Mouse (Mus musculus) small intestine, adult 2 months (tissue): ENCODE data around the gene Mettl11b. TPM values are rescaled to one million over a fixed set of nuclear protein-coding genes. Genes with fewer than 3 reads are reported as not detected.

ENCODE experiments used
- H3K27ac ChIP-seq: fragments of 200-500 bp; 2 replicates; pipeline ENCODE4 v1.5.1; 2012; ENCODE audit warnings: low read depth, low read length, control low read depth, inconsistent platforms; ENCODE audit not compliant: insufficient read depth
- H3K27me3 ChIP-seq: fragments of 200-500 bp; 2 replicates; pipeline ENCODE4 v1.6.1; 2012; ENCODE audit warnings: mild to moderate bottlenecking, moderate library complexity, low read length, inconsistent platforms; ENCODE audit not compliant: control insufficient read depth, insufficient read depth
- H3K36me3 ChIP-seq: fragments of 200-500 bp; 2 replicates; pipeline ENCODE4 v1.6.1; 2012; ENCODE audit warnings: mild to moderate bottlenecking, low read length, control low read depth, inconsistent platforms; ENCODE audit not compliant: control insufficient read depth, insufficient read depth
- H3K4me1 ChIP-seq: fragments of 200-500 bp; 2 replicates; pipeline ENCODE4 v1.6.1; 2012; ENCODE audit warnings: low read length, inconsistent platforms, mixed read lengths; ENCODE audit not compliant: control insufficient read depth, insufficient read depth, insufficient read length
- H3K4me3 ChIP-seq: fragments of 200-500 bp; 2 replicates; pipeline ENCODE4 v1.5.1; 2012; ENCODE audit warnings: low read depth, mild to moderate bottlenecking, control low read depth, inconsistent platforms, low read length, moderate library complexity
- CTCF ChIP-seq: fragments of 200-500 bp; IDR thresholded peaks from 2 replicates; pipeline ENCODE4 v1.5.1; 2012; ENCODE audit warnings: low read depth, mild to moderate bottlenecking, control low read depth, inconsistent platforms, low read length, moderate library complexity, mixed read lengths; ENCODE audit not compliant: insufficient replicate concordance, insufficient read length; ENCODE audit errors: extremely low read depth
- POLR2A ChIP-seq: fragments of 200-500 bp; IDR thresholded peaks from 2 replicates; pipeline ENCODE4 v1.6.1; 2012; ENCODE audit warnings: low read depth, mild to moderate bottlenecking, control low read depth, inconsistent platforms, low read length, moderate library complexity
- WGBS: fragments of 180-500 bp; shearing (Covaris S2); methylation state at CpG from one replicate; pipeline ENCODE4 v1.1.7; 2018; 5-methylcytosine and 5-hydroxymethylcytosine counted together
- polyA plus RNA-seq: library from polyadenylated mRNA; depleted of rRNA; stranded (reverse); fragments of >200 nt; gene quantifications from 2 replicates; pipeline ENCODE4 v1.2.3, GENCODE M21; 2012

The Mettl11b gene
- polyA plus RNA-seq, 1 experiment = not detected

DNA sequence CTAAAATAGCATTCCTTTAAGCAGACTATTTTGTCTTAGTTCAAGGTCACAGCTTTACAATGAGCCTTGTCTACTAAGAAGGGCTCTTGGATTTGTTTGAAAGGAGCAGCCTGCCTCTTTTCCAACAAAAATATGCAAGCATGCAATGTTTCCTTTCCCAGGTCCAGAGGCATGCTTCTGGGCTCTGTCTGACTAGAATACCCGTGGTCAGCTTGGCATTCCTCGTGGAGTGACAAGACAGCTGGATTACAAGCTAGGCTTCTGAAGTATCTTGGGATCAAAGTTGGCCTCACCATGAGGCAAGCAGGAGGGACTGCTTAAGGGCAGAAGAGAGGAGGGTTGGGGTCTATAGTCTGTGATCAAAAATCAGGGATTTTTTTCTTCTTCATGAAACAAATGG, 16.4 kb downstream of the Mettl11b start:
- H3K36me3 ChIP-seq = no peaks in the 10 kb centered on the region
- no peak for TF ChIP-seq POLR2A
- TF ChIP-seq CTCF = no peak
- H3K27ac ChIP-seq = no peak overlapping the region
- no peaks in the 10 kb centered on the region for H3K4me1 ChIP-seq
- no peak overlapping the region for H3K4me3 ChIP-seq
- WGBS = 44% methylated on average over 2 of the region's 2 CpGs
- no peaks in the 10 kb centered on the region for H3K27me3 ChIP-seq

DNA sequence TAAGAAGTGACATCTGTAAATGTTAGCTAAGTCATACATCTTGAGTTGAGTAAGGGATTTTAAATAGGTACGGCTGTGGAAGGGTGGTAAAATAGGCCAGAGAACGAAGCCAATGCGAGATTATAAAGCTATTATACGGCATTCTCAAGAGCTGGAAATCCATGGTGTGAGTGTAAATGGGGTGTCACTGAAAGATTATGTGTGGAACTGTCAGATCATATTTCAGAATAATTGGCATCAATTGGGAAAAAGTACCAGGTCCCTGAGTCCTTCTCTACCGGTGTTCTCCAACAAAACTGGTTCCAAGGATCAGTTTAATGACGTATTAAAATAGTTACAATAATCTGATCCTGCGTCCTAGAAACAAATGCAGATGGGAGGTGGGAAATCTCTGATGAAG, 24.5 kb downstream of the Mettl11b start:
- no peak overlapping the region for H3K4me3 ChIP-seq
- no peaks in the 10 kb centered on the region for H3K36me3 ChIP-seq
- TF ChIP-seq CTCF (no peak), POLR2A (no peak)
- 86% methylated on average over 7 of the region's 7 CpGs for WGBS
- H3K27ac ChIP-seq = no peak overlapping the region
- H3K4me1 ChIP-seq = no peaks in the 10 kb centered on the region
- H3K27me3 ChIP-seq = no peaks in the 10 kb centered on the region

DNA sequence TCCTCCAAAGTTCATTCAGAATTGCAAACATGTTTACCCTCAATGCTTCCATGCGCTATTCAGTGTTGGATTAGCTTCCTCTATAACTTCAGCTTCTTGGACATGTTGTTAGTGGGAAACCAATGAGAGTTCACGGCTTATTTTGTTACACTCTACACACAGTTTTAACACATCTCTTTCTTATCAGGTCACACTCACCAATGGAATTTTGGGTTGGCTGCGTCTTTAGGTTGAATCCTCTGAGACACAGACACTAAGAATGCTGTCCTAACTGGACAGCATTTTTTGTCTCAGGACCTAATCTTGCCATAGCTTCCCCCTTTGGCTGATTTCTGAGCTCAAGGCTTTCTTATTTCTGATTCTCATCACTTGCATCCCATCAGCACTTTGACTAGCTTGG, 25.3 kb downstream of the Mettl11b start:
- Histone ChIP-seq H3K4me1 (no peaks in the 10 kb centered on the region), H3K36me3 (no peaks in the 10 kb centered on the region), H3K27me3 (no peaks in the 10 kb centered on the region), H3K4me3 (no peak overlapping the region), H3K27ac (no peak overlapping the region)
- WGBS = 88% methylated on average over 3 of the region's 3 CpGs
- TF ChIP-seq CTCF (no peak), POLR2A (no peak)

DNA sequence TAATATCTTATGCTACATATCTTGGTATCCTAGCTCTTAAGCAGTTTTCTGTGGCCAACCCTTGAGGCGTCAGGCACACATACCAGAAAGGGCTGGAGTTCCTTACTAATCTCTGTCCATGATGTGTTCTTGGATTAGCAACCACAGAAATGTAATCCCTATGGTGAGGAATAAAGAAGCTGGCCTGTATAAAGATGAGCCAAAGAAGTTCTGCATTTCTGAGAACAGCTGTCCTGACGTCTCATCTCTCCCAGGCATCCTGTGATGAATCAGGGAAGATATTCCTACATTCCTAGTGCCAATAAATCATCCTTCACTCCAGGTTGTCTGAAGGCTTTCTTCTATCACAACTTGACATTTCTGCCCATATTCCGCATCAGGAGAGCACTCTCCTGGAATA, 33.2 kb downstream of the Mettl11b start:
- no peaks in the 10 kb centered on the region for H3K4me1 ChIP-seq
- no peak overlapping the region for H3K27ac ChIP-seq
- no peaks in the 10 kb centered on the region for H3K36me3 ChIP-seq
- H3K27me3 ChIP-seq = no peaks in the 10 kb centered on the region
- 72% methylated on average over 3 of the region's 3 CpGs for WGBS
- no peak overlapping the region for H3K4me3 ChIP-seq
- TF ChIP-seq CTCF (no peak), POLR2A (no peak)

DNA sequence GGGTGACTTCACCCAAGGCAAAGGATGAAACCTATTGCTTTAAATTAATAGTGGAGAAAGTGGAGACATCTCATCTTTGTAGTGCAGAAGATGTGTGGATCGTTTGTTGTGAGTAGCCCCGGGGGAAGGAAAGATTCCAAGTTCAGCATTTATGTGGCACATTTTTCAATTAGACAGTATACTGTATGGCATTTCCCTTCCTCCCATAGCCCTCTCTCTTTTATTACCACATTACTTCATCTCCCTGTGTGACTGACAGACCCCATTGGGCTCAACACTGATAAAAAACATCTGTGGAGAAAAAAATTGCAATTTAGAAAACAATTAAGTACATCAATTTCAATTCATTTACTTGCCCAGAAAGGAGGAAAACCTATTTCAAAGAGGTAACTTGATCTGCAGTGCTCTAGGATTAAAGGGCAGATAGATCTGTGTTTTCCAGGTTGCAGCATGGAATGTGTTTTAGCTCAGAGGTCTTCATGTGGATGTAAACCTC, 42.0 kb downstream of the Mettl11b start:
- TF ChIP-seq POLR2A = no peak
- no peak for TF ChIP-seq CTCF
- H3K4me1 ChIP-seq = no peaks in the 10 kb centered on the region
- no peaks in the 10 kb centered on the region for H3K27me3 ChIP-seq
- no peak overlapping the region for H3K27ac ChIP-seq
- no peak overlapping the region for H3K4me3 ChIP-seq
- no peaks in the 10 kb centered on the region for H3K36me3 ChIP-seq
- 78% methylated on average over 2 of the region's 2 CpGs for WGBS

DNA sequence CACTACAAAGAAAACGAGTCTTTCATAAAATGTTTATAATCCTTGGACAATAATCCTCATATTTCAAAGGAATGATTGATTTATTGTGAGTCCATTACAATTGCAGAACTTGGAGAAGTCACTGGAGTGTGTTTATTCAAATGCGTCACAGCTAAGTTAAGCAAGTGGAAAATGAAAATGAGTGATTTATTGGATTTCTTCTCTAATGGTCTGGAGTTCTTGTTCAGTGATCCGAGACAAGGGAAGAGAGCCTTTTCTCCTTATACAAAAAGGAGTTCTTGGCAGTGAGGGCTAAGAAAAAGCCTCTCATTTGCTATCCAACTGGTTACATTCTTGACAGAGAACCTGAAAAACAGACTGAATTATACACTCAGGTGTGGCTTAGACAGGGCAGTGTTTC, 42.9 kb downstream of the Mettl11b start:
- TF ChIP-seq POLR2A = no peak
- TF ChIP-seq CTCF = no peak
- Histone ChIP-seq H3K4me3 (no peak overlapping the region), H3K27me3 (no peaks in the 10 kb centered on the region), H3K4me1 (no peaks in the 10 kb centered on the region), H3K36me3 (no peaks in the 10 kb centered on the region), H3K27ac (no peak overlapping the region)
- WGBS = 34% methylated on average over 3 of the region's 3 CpGs

DNA sequence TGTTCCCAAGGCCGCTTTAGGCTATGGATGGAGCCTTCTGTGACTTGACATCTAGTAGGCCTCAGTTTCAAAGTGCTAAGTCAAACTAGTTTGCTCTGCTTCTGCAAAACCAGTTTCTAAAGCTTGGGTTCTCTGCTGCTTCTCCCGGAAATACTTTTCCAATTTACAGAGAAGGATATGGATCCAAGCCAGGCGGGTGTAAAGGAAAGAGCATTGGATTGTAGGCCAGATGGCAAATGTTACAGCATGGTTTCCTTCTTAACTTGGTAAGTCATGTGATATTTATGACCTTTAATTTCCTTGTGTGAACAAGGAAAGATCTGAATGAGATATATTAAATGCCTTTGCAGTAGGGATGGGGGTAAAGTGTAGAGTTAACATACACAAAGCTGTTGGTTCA, 52.2 kb downstream of the Mettl11b start:
- no peaks in the 10 kb centered on the region for H3K27me3 ChIP-seq
- no peak overlapping the region for H3K4me3 ChIP-seq
- TF ChIP-seq POLR2A (no peak), CTCF (no peak)
- WGBS = 78% methylated on average over 3 of the region's 3 CpGs
- H3K27ac ChIP-seq = no peak overlapping the region
- H3K36me3 ChIP-seq = no peaks in the 10 kb centered on the region
- H3K4me1 ChIP-seq = no peaks in the 10 kb centered on the region

DNA sequence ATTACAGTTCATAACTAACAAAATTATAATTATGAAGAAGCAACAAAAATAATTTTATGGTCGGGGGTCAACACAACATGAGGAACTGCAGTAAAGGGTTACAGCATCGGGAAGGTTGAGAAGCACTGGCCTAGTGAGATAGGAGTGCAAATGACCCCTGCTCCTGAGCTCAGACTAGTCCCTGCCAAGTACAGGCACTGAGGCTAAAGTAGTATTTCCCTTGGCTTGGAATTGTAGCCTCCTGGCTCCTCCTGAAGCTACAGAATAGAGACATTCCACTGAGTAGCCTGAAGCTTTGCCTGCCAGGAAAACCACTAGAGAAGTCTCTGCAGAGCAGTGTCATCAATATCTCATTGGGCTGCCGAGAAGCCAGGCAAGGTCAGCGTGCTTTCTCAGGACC, 53.7 kb downstream of the Mettl11b start:
- Histone ChIP-seq H3K27ac (no peak overlapping the region), H3K27me3 (no peaks in the 10 kb centered on the region), H3K4me1 (no peaks in the 10 kb centered on the region), H3K4me3 (no peak overlapping the region), H3K36me3 (no peaks in the 10 kb centered on the region)
- 71% methylated on average over 4 of the region's 4 CpGs for WGBS
- TF ChIP-seq CTCF (no peak), POLR2A (no peak)
